Mouse (Mus musculus) MEL (cell line): ENCODE results near the gene Wipf1. TPM values are rescaled to one million over a fixed set of nuclear protein-coding genes. Genes with fewer than 3 reads are reported as not detected.

Experiments used
- DNase-seq: peaks from one replicate; pipeline ENCODE4 v3.0.0; 2011; ENCODE audit warnings: low read depth, low spot score
- H3K27ac ChIP-seq: 2 replicates; pipeline ENCODE4 v1.5.1; 2012; ENCODE audit warnings: low read depth, mild to moderate bottlenecking, control low read depth, low read length, moderate library complexity; ENCODE audit not compliant: control insufficient read depth
- H3K27me3 ChIP-seq, 2 experiments: fragments of 150-350 bp in 1 of 2; sonication (generic) in 1 of 2; 2 replicates each; pipeline ENCODE4 v1.6.1; 2012; ENCODE audit warnings: low read length in 2 of 2, mild to moderate bottlenecking in 2 of 2, improper control_type of control experiment in 1 of 2, moderate library complexity in 1 of 2; ENCODE audit not compliant: insufficient read depth in 2 of 2, control insufficient read depth in 1 of 2
- H3K36me3 ChIP-seq, 2 experiments: 2 replicates each; pipeline ENCODE4 v1.6.1; 2012 to 2014; ENCODE audit warnings: low read length in 2 of 2, improper control_type of control experiment in 1 of 2, inconsistent platforms in 1 of 2, mild to moderate bottlenecking in 1 of 2; ENCODE audit not compliant: insufficient read depth in 2 of 2, control insufficient read depth in 1 of 2
- H3K4me1 ChIP-seq, 2 experiments: fragments of 150-350 bp in 1 of 2; sonication (generic) in 1 of 2; 2 replicates each; pipeline ENCODE4 v1.6.1; 2012; ENCODE audit warnings: low read length in 2 of 2, improper control_type of control experiment in 1 of 2, mild to moderate bottlenecking in 1 of 2; ENCODE audit not compliant: insufficient read depth in 2 of 2, control insufficient read depth in 1 of 2
- H3K4me3 ChIP-seq, 2 experiments: fragments of 150-350 bp in 1 of 2; sonication (generic) in 1 of 2; 2 replicates each; pipeline ENCODE4 v1.5.1; 2012; ENCODE audit warnings: low read depth in 2 of 2, low read length in 2 of 2, mild to moderate bottlenecking in 2 of 2, moderate library complexity in 2 of 2, control low read depth in 1 of 2, improper control_type of control experiment in 1 of 2; ENCODE audit not compliant: control insufficient read depth in 1 of 2, insufficient read depth in 1 of 2
- H3K79me2 ChIP-seq: 2 replicates; pipeline ENCODE4 v1.6.1; 2012; ENCODE audit warnings: mild to moderate bottlenecking, low read length, moderate library complexity; ENCODE audit not compliant: control insufficient read depth, poor library complexity, insufficient read depth
- H3K9ac ChIP-seq: 2 replicates; pipeline ENCODE4 v1.6.1; 2012; ENCODE audit warnings: low read depth, mild to moderate bottlenecking, control low read depth, low read length, moderate library complexity; ENCODE audit not compliant: control insufficient read depth, poor library complexity, severe bottlenecking
- H3K9me3 ChIP-seq: fragments of 150-350 bp; sonication (generic); replicated peaks from 2 replicates; pipeline ENCODE4 v1.6.1; 2012; ENCODE audit warnings: mild to moderate bottlenecking, low read length, improper control_type of control experiment, moderate library complexity; ENCODE audit not compliant: insufficient read depth
- CHD2 ChIP-seq: IDR thresholded peaks from 2 replicates; pipeline ENCODE4 v1.6.1; 2011; ENCODE audit warnings: low read length, improper control_type of control experiment
- E2F4 ChIP-seq: IDR thresholded peaks from 2 replicates; pipeline ENCODE4 v1.6.1; 2011; ENCODE audit warnings: low read depth, low read length, improper control_type of control experiment, borderline replicate concordance
- ELF1 ChIP-seq: IDR thresholded peaks from 2 replicates; pipeline ENCODE4 v1.6.1; 2014; ENCODE audit warnings: low read depth, mild to moderate bottlenecking, inconsistent platforms, low read length, improper control_type of control experiment, moderate library complexity
- EP300 ChIP-seq, 2 experiments: IDR thresholded peaks; 2 replicates each; pipeline ENCODE4 v1.6.1; 2011; ENCODE audit warnings: improper control_type of control experiment in 2 of 2, low read length in 2 of 2, low read depth in 1 of 2, mild to moderate bottlenecking in 1 of 2
- ETS1 ChIP-seq: IDR thresholded peaks from 2 replicates; pipeline ENCODE4 v1.6.1; 2012; ENCODE audit warnings: low read depth, mild to moderate bottlenecking, inconsistent platforms, low read length, improper control_type of control experiment, moderate library complexity
- GATA1 ChIP-seq: IDR thresholded peaks from 2 replicates; pipeline ENCODE4 v1.6.1; 2011; ENCODE audit warnings: low read depth, low read length, improper control_type of control experiment
- HCFC1 ChIP-seq: IDR thresholded peaks from 2 replicates; pipeline ENCODE4 v1.6.1; 2012; ENCODE audit warnings: low read depth, mild to moderate bottlenecking, inconsistent platforms, low read length, improper control_type of control experiment, moderate library complexity
- JUND ChIP-seq: IDR thresholded peaks from 2 replicates; pipeline ENCODE4 v1.6.1; 2011; ENCODE audit warnings: low read depth, mild to moderate bottlenecking, improper control_type of control experiment, low read length
- MXI1 ChIP-seq: IDR thresholded peaks from 2 replicates; pipeline ENCODE4 v1.6.1; 2011; ENCODE audit warnings: mild to moderate bottlenecking, low read depth, low read length, improper control_type of control experiment
- MYB ChIP-seq: IDR thresholded peaks from 2 replicates; pipeline ENCODE4 v1.6.1; 2011; ENCODE audit warnings: mild to moderate bottlenecking, low read depth, low read length, improper control_type of control experiment
- NELFE ChIP-seq: IDR thresholded peaks from 2 replicates; pipeline ENCODE4 v1.6.1; 2011; ENCODE audit warnings: low read depth, low read length, improper control_type of control experiment
- NRF1 ChIP-seq: IDR thresholded peaks from 2 replicates; pipeline ENCODE4 v1.6.1; 2014; ENCODE audit warnings: low read depth, mild to moderate bottlenecking, inconsistent platforms, low read length, improper control_type of control experiment, moderate library complexity; ENCODE audit not compliant: poor library complexity, insufficient read depth, severe bottlenecking
- POLR2A ChIP-seq, 2 experiments: IDR thresholded peaks; 2 replicates each; pipeline ENCODE4 v1.6.1; 2011 to 2012; ENCODE audit warnings: low read length in 2 of 2, mild to moderate bottlenecking in 2 of 2, control low read depth in 1 of 2, improper control_type of control experiment in 1 of 2, low read depth in 1 of 2, moderate library complexity in 1 of 2; ENCODE audit not compliant: control insufficient read depth in 1 of 2, insufficient read depth in 1 of 2, poor library complexity in 1 of 2
- POLR2AphosphoS2 ChIP-seq: IDR thresholded peaks from 2 replicates; pipeline ENCODE4 v1.6.1; 2011; ENCODE audit warnings: low read length, improper control_type of control experiment
- SMC3 ChIP-seq: IDR thresholded peaks from 2 replicates; pipeline ENCODE4 v1.6.1; 2011; ENCODE audit warnings: low read depth, low read length, improper control_type of control experiment
- USF2 ChIP-seq, 2 experiments: IDR thresholded peaks; 2 replicates each; pipeline ENCODE4 v1.6.1; 2011 to 2012; ENCODE audit warnings: improper control_type of control experiment in 2 of 2, low read length in 2 of 2, borderline replicate concordance in 1 of 2, inconsistent platforms in 1 of 2, low read depth in 1 of 2, mild to moderate bottlenecking in 1 of 2; ENCODE audit not compliant: insufficient read depth in 1 of 2
- ZKSCAN1 ChIP-seq: IDR thresholded peaks from 2 replicates; pipeline ENCODE4 v1.6.1; 2012; ENCODE audit warnings: low read depth, mild to moderate bottlenecking, inconsistent platforms, low read length, improper control_type of control experiment, moderate library complexity
- ZMIZ1 ChIP-seq: IDR thresholded peaks from 2 replicates; pipeline ENCODE4 v1.6.1; 2012; ENCODE audit warnings: low read depth, mild to moderate bottlenecking, inconsistent platforms, low read length, improper control_type of control experiment, moderate library complexity
- polyA plus RNA-seq, 2 experiments: library from polyadenylated mRNA; stranded (reverse) in 1 of 2; unstranded in 1 of 2; fragments of >175 nt in 1 of 2; fragments of >200 nt in 1 of 2; gene quantifications; 2 replicates each; pipeline versions ENCODE4 v1.2.1 to v1.2.4; 2012; ENCODE audit warnings: low replicate concordance in 2 of 2, low read depth in 1 of 2; ENCODE audit not compliant: insufficient read length in 2 of 2, insufficient read depth in 1 of 2, missing spikeins in 1 of 2
- total RNA-seq: library from RNA; depleted of rRNA; stranded (reverse); fragments of 300-350 nt; gene quantifications from 2 replicates; pipeline ENCODE4 v1.2.3, GENCODE M21; 2012

The Wipf1 gene
- total and polyA plus RNA-seq, 3 experiments = 5.2 to 83.9 (median 27.1) TPM

- peak; percentile 47 for TF ChIP-seq SMC3
Measured at GRCm38 (mm10) chr2:73561665-73562063, 32.1 kb upstream of the Wipf1 start (continued).

- Histone ChIP-seq H3K79me2 (no peaks in the 10 kb centered on the region), H3K9ac (no peak overlapping the region), H3K4me3 (no peak overlapping the region), H3K4me1 (peaks cover 0 to 7% of the 10 kb centered on the region in 2 experiments; a peak in 3 of 4 replicates), H3K36me3 (peaks cover 0 to 3% of the 10 kb centered on the region in 2 experiments; a peak in 1 of 4 replicates), H3K27ac (no peak overlapping the region), H3K9me3 (no peaks in the 10 kb centered on the region), H3K27me3 (no peaks in the 10 kb centered on the region)
- DNase-seq = no peak
- no peak for TF ChIP-seq MXI1
- TF ChIP-seq E2F4 = no peak
- no peak for TF ChIP-seq HCFC1
- TF ChIP-seq GATA1 = no peak
- TF ChIP-seq MYB = no peak
Measured at GRCm38 (mm10) chr2:73560899-73561664, 31.5 kb upstream of the Wipf1 start.

- TF ChIP-seq POLR2AphosphoS2 (no peak), USF2 (IDR thresholded peaks at IDR 0.05; ENCODE audit: borderline replicate concordance in 1 of 2, insufficient read depth in 1 of 2, low read depth in 1 of 2, low read length in 2 of 2) (no peak), EP300 (IDR thresholded peaks at IDR 0.05; ENCODE audit: low read depth in 1 of 2, low read length in 2 of 2) (no peak), NELFE (no peak), ETS1 (no peak), ELF1 (no peak), ZMIZ1 (no peak), CHD2 (no peak), HCFC1 (no peak), ZKSCAN1 (no peak), JUND (no peak), NRF1 (no peak), POLR2A (IDR thresholded peaks at IDR 0.05; ENCODE audit: control insufficient read depth in 1 of 2, insufficient read depth in 1 of 2, low read depth in 1 of 2, low read length in 2 of 2, poor library complexity in 1 of 2) (no peak), SMC3 (no peak)
- H3K4me3 ChIP-seq = no peak overlapping the region
- H3K9ac ChIP-seq = no peak overlapping the region
Measured at GRCm38 (mm10) chr2:73560445-73560844, 30.9 kb upstream of the Wipf1 start.

More at GRCm38 (mm10) chr2:73560445-73560844, 30.9 kb upstream of the Wipf1 start:
- Histone ChIP-seq H3K79me2 (no peaks in the 10 kb centered on the region), H3K36me3 (peaks cover 0 to 3% of the 10 kb centered on the region in 2 experiments; a peak in 1 of 4 replicates), H3K27me3 (no peaks in the 10 kb centered on the region), H3K9me3 (no peaks in the 10 kb centered on the region), H3K27ac (no peak overlapping the region), H3K4me1 (peaks cover 0 to 7% of the 10 kb centered on the region in 2 experiments; a peak in 3 of 4 replicates)
- DNase-seq = no peak
